ENCODE assay signal across 27 mouse cellular contexts in genomic region chr9:71990376-71990775, GRCm38 (mm10).
A peak's percentile ranks its signal among the peaks of the same experiment; 100 is the strongest.
DNase-seq lines count a peak whose midpoint lies in the region; ATAC-seq and TF ChIP-seq lines count a peak whose summit lies in the region.
"Had no signal": no experiment of that assay in that cellular context is flagged by ENCODE, and none has a peak within 500 bp of the region (broad histone marks: within the 10 kb centered on the region; RNA-seq: fewer than 3 reads in every experiment).

No protein-coding gene starts in this region.

- no peak overlapping the region for H3K4me2 ChIP-seq in neural tube, embryonic 13.5 days
- no peak overlapping the region for H3K4me2 ChIP-seq in neural tube, embryonic 15.5 days
- H3K4me2 ChIP-seq: forebrain, embryonic 13.5 days; heart, embryonic 11.5 days; hindbrain, embryonic 13.5 days had no signal

- no peak overlapping the region for H3K9ac ChIP-seq in neural tube, embryonic 13.5 days
- H3K9ac ChIP-seq in neural tube, embryonic 15.5 days (replicated peaks): no peak overlapping the region
- H3K9ac ChIP-seq: forebrain, embryonic 13.5 days; hindbrain, embryonic 13.5 days had no signal

- H3K27me3 ChIP-seq in neural tube, embryonic 13.5 days: no peaks in the 10 kb centered on the region
- H3K27me3 ChIP-seq in neural tube, embryonic 15.5 days (replicated peaks): no peaks in the 10 kb centered on the region
- no peaks in the 10 kb centered on the region for H3K27me3 ChIP-seq in thymus, adult 2 months (ENCODE audit: control insufficient read depth, insufficient read depth, low read length)
- H3K27me3 ChIP-seq: forebrain, embryonic 13.5 days; hindbrain, embryonic 13.5 days; Patski had no signal

- H3K36me3 ChIP-seq in neural tube, embryonic 13.5 days: no peaks in the 10 kb centered on the region
- no peaks in the 10 kb centered on the region for H3K36me3 ChIP-seq in neural tube, embryonic 15.5 days
- peaks cover 3% of the 10 kb centered on the region; the same call in 1 of the 2 replicates for H3K36me3 ChIP-seq in thymus, adult 2 months (ENCODE audit: control insufficient read depth, insufficient read depth, low read length)
- H3K36me3 ChIP-seq: hindbrain, embryonic 13.5 days had no signal

- TF ChIP-seq POLR2A in brain, embryonic 14.5 days (IDR thresholded peaks at IDR 0.05; ENCODE audit: borderline replicate concordance, extremely low read depth, insufficient read depth, insufficient read length, poor library complexity, severe bottlenecking): no peak
- TF ChIP-seq POLR2A in thymus, adult 2 months (IDR thresholded peaks at IDR 0.05; ENCODE audit: control insufficient read depth, extremely low read depth, insufficient read depth, low read length, poor library complexity): no peak

- 42% methylated on average over 1 of the region's 1 CpGs for WGBS in neural tube, embryonic 13.5 days
- 31% methylated on average over 1 of the region's 1 CpGs for WGBS in neural tube, embryonic 15.5 days
- 82% methylated on average over 1 of the region's 1 CpGs for WGBS in thymus, adult 2 months

- H3K9me3 ChIP-seq in neural tube, embryonic 13.5 days: no peaks in the 10 kb centered on the region
- no peaks in the 10 kb centered on the region for H3K9me3 ChIP-seq in neural tube, embryonic 15.5 days (replicated peaks)
- H3K9me3 ChIP-seq: forebrain, embryonic 10.5 days; forebrain, embryonic 13.5 days; G1E; hindbrain, embryonic 10.5 days; hindbrain, embryonic 13.5 days had no signal

- peaks cover 16% of the 10 kb centered on the region for H3K4me1 ChIP-seq in neural tube, embryonic 13.5 days (replicated peaks)
- 0 out of 2 replicates have a peak, but pooled peaks cover 3% of the 10 kb centered on the region for H3K4me1 ChIP-seq in neural tube, embryonic 15.5 days
- no peaks in the 10 kb centered on the region for H3K4me1 ChIP-seq in thymus, adult 2 months (replicated peaks; ENCODE audit: control insufficient read depth, insufficient read depth, low read length)

- ATAC-seq in neural tube, embryonic 13.5 days (ENCODE audit: low read depth): no peak
- no peak for ATAC-seq in neural tube, embryonic 15.5 days (ENCODE audit: low FRiP score)
- ATAC-seq: activated CD4-positive, CD25-positive, alpha-beta regulatory T cell, adult 4 months; CD4-positive, CD25-positive, alpha-beta regulatory T cell, adult 4 months; forebrain, embryonic 13.5 days; forebrain, embryonic 16.5 days; hindbrain, embryonic 16.5 days; Patski had no signal

- no peak for TF ChIP-seq CTCF in brain, embryonic 14.5 days (IDR thresholded peaks at IDR 0.05; ENCODE audit: borderline replicate concordance, extremely low read depth, insufficient read depth, insufficient read length)
- TF ChIP-seq CTCF in thymus, adult 2 months (IDR thresholded peaks at IDR 0.05; ENCODE audit: borderline replicate concordance, control insufficient read depth, extremely low read depth, insufficient read depth, low read length, poor library complexity): no peak

- H3K27ac ChIP-seq in neural tube, embryonic 13.5 days (replicated peaks): peak overlapping the region; percentile 46; the same call in 1 of the 2 replicates
- H3K27ac ChIP-seq in neural tube, embryonic 15.5 days (replicated peaks): no peak overlapping the region
- no peak overlapping the region for H3K27ac ChIP-seq in thymus, adult 2 months (ENCODE audit: control insufficient read depth, insufficient read depth, low read length)
- H3K27ac ChIP-seq: forebrain, embryonic 10.5 days; forebrain, embryonic 13.5 days; gastrocnemius, adult 2 months; hindbrain, embryonic 10.5 days; hindbrain, embryonic 13.5 days had no signal

- H3K4me3 ChIP-seq in neural tube, embryonic 13.5 days: no peak overlapping the region
- H3K4me3 ChIP-seq in neural tube, embryonic 15.5 days (replicated peaks): no peak overlapping the region
- no peak overlapping the region for H3K4me3 ChIP-seq in thymus, adult 2 months (ENCODE audit: control insufficient read depth, insufficient read depth, low read length)
- H3K4me3 ChIP-seq: forebrain, embryonic 10.5 days; forebrain, embryonic 13.5 days; gastrocnemius, adult 2 months; hindbrain, embryonic 10.5 days; hindbrain, embryonic 13.5 days had no signal

- DNase-seq in kidney, adult 9 months: peak; percentile 17
- DNase-seq in kidney, postnatal 36 days: no peak
- peak; percentile 66 for DNase-seq in R1 (ENCODE audit: low read depth, low spot score)
- peak; percentile 18 for DNase-seq in brain, embryonic 14.5 days (ENCODE audit: low read depth)
- DNase-seq in spleen, adult 18-20 months: no peak
- DNase-seq in thymus, adult 2 months: no peak
- DNase-seq: adrenal gland, postnatal 14 days; cerebellum, adult 18-20 months; cerebellum, adult 9-10 months; cerebellum, postnatal 14 days; gastrocnemius, adult 2 months; gastrocnemius, postnatal 14 days; heart, adult 11 months; heart, postnatal 36 days had no signal

Comparison
In these comparisons a context has a peak if more than half of its experiments do, and no peak if none do; other contexts are left out.
1. DNase-seq: peak in kidney, adult 9 months (single experiment), R1 (single experiment) and brain, embryonic 14.5 days (single experiment); none in kidney, postnatal 36 days (0 of 2), spleen, adult 18-20 months (0 of 2) and thymus, adult 2 months (single experiment).